Mouse (Mus musculus) kidney, embryonic 16.5 days (tissue): ENCODE data around the gene Erp29. TPM values are rescaled to one million over a fixed set of nuclear protein-coding genes. Genes with fewer than 3 reads are reported as not detected.

Experiments
- ATAC-seq: fragments of 200-750 bp; cut with Nextera tagmentation; 2 replicates; pipeline ENCODE4 v1.8.0; 2017; ENCODE audit warnings: moderate TSS enrichment; ENCODE audit not compliant: low FRiP score, low TSS enrichment
- H3K27ac ChIP-seq: fragments of 300-500 bp; sonication (generic); 2 replicates; pipeline ENCODE4 v1.5.1; 2014; ENCODE audit warnings: low read length
- H3K27me3 ChIP-seq: fragments of 300-500 bp; sonication (generic); 2 replicates; pipeline ENCODE4 v1.6.1; 2014; ENCODE audit warnings: low read length, control low read depth, mixed read lengths; ENCODE audit not compliant: insufficient read depth
- H3K36me3 ChIP-seq: fragments of 300-500 bp; sonication (generic); 2 replicates; pipeline ENCODE4 v1.6.1; 2014; ENCODE audit warnings: low read length, control low read depth, mixed read lengths; ENCODE audit not compliant: insufficient read depth
- H3K4me1 ChIP-seq: fragments of 300-500 bp; sonication (generic); 2 replicates; pipeline ENCODE4 v1.6.1; 2014; ENCODE audit warnings: low read length, control low read depth, mixed read lengths; ENCODE audit not compliant: insufficient read depth
- H3K4me2 ChIP-seq: fragments of 300-500 bp; sonication (generic); replicated peaks from 2 replicates; pipeline ENCODE4 v1.6.1; 2014; ENCODE audit warnings: low read depth, low read length
- H3K4me3 ChIP-seq: fragments of 300-500 bp; sonication (generic); 2 replicates; pipeline ENCODE4 v1.5.1; 2014; ENCODE audit warnings: mild to moderate bottlenecking, low read length
- H3K9ac ChIP-seq: fragments of 300-500 bp; sonication (generic); replicated peaks from 2 replicates; pipeline ENCODE4 v1.6.1; 2014; ENCODE audit warnings: low read length
- H3K9me3 ChIP-seq: fragments of 300-500 bp; sonication (generic); 2 replicates; pipeline ENCODE4 v1.6.1; 2016; ENCODE audit warnings: low read length, control low read depth
- WGBS: fragments of 180-500 bp; shearing (Covaris S2); extraction: QIAGEN DNeasy Blood & Tissue Kit; methylation state at CpG from one replicate; pipeline ENCODE4 v1.1.7; 2014; 5-methylcytosine and 5-hydroxymethylcytosine counted together
- polyA plus RNA-seq: library from polyadenylated mRNA; unstranded; fragments of >200 nt; fragmentation: Nextera tagmentation; extraction: Ambion mirVana; gene quantifications from 2 replicates; pipeline ENCODE4 v1.2.1, GENCODE M21; 2015

Gene Erp29
- polyA plus RNA-seq, 1 experiment from 2014 or later = 208 TPM

- Histone ChIP-seq H3K4me2 (no peak overlapping the region), H3K4me1 (no peaks in the 10 kb centered on the region), H3K9ac (no peak overlapping the region), H3K9me3 (no peaks in the 10 kb centered on the region), H3K27me3 (no peaks in the 10 kb centered on the region), H3K36me3 (peaks cover 90% of the 10 kb centered on the region), H3K27ac (no peak overlapping the region), H3K4me3 (no peak overlapping the region)
- 92% methylated on average over 6 of the region's 6 CpGs for WGBS
- no peak; the same call in 1 of the 2 replicates for ATAC-seq
Observed at GRCm38 (mm10) chr5:121422787-121423186, 29.5 kb downstream of the Erp29 start.

GRCm38 (mm10) chr5:121420721-121421120 lies 31.6 kb downstream of the Erp29 start:
- Histone ChIP-seq H3K9ac (no peak overlapping the region), H3K9me3 (peaks cover 3% of the 10 kb centered on the region; the same call in 1 of the 2 replicates), H3K4me1 (no peaks in the 10 kb centered on the region), H3K36me3 (peaks cover 89% of the 10 kb centered on the region), H3K4me2 (no peak overlapping the region), H3K27ac (no peak overlapping the region), H3K4me3 (no peak overlapping the region), H3K27me3 (no peaks in the 10 kb centered on the region)
- no peak for ATAC-seq
- 90% methylated on average over 9 of the region's 9 CpGs for WGBS

- ATAC-seq = no peak
- peaks cover 52% of the 10 kb centered on the region for H3K36me3 ChIP-seq
- 76% methylated on average over 4 of the region's 4 CpGs for WGBS
Observed at GRCm38 (mm10) chr5:121410975-121411374, 41.3 kb downstream of the Erp29 start.

DNA sequence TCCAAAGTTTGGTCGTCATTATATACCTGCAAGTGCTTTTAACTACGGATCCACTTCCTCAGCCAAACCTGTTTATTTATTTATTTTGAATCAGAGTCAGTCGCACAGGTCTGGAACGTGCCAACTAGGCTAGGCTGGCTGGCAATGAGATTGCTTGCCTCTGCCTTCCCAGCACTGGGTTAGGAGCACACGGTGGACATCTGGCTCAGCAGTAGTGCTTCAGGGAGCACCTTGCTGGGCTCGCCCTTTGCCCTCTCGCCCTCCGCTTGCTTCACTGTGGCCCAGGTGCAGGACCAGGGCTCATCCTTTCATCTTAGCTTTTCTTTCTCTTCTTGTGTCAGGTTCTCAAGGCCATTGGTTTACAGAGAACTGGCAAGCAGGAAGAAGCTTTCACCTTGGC lies 44.5 kb downstream of the Erp29 start:
- H3K27ac ChIP-seq = no peak overlapping the region
- H3K4me2 ChIP-seq = no peak overlapping the region
- ATAC-seq = no peak
- no peak overlapping the region for H3K4me3 ChIP-seq
- H3K36me3 ChIP-seq = peaks cover 30% of the 10 kb centered on the region
- H3K9me3 ChIP-seq = no peaks in the 10 kb centered on the region
- no peaks in the 10 kb centered on the region for H3K27me3 ChIP-seq
- no peak overlapping the region for H3K9ac ChIP-seq
- WGBS = 92% methylated on average over 8 of the region's 8 CpGs
- H3K4me1 ChIP-seq = no peaks in the 10 kb centered on the region

More at GRCm38 (mm10) chr5:121410975-121411374, 41.3 kb downstream of the Erp29 start:
- H3K4me2 ChIP-seq = no peak overlapping the region
- no peaks in the 10 kb centered on the region for H3K9me3 ChIP-seq
- no peaks in the 10 kb centered on the region for H3K4me1 ChIP-seq
- no peak overlapping the region for H3K27ac ChIP-seq
- no peak overlapping the region for H3K4me3 ChIP-seq
- no peak overlapping the region for H3K9ac ChIP-seq
- no peaks in the 10 kb centered on the region for H3K27me3 ChIP-seq

GRCm38 (mm10) chr5:121400849-121401248 lies 51.5 kb downstream of the Erp29 start:
- no peak for ATAC-seq
- H3K4me3 ChIP-seq = no peak overlapping the region
- no peak overlapping the region for H3K27ac ChIP-seq
- no peaks in the 10 kb centered on the region for H3K27me3 ChIP-seq
- H3K9ac ChIP-seq = no peak overlapping the region
- H3K9me3 ChIP-seq = no peaks in the 10 kb centered on the region
- H3K36me3 ChIP-seq = peaks cover 5% of the 10 kb centered on the region; the same call in 1 of the 2 replicates
- H3K4me2 ChIP-seq = no peak overlapping the region
- peaks cover 25% of the 10 kb centered on the region for H3K4me1 ChIP-seq
- 81% methylated on average over 5 of the region's 5 CpGs for WGBS

DNA sequence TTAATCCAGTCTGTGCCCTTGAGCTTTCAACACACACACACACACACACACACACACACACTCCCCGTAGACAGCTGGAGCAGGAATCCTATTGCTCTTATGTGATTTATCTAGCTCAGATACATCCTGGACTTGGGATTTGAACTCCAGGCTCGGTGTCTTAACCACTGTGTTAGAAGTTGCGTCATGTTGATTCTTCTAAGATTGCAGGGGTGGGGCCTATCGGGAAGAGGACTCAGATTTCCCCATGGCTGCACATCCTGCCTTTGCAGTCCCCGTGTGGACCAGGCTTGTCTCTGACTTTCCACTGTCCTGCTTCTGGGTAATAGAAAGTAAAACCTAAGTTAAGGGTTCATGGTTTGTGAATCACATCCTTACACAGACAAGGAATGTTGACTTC lies 52.2 kb downstream of the Erp29 start:
- Histone ChIP-seq H3K9ac (no peak overlapping the region), H3K4me3 (no peak overlapping the region), H3K9me3 (no peaks in the 10 kb centered on the region), H3K27me3 (no peaks in the 10 kb centered on the region), H3K4me2 (no peak overlapping the region), H3K27ac (no peak overlapping the region), H3K4me1 (peaks cover 25% of the 10 kb centered on the region), H3K36me3 (peaks cover 5% of the 10 kb centered on the region; the same call in 1 of the 2 replicates)
- 40% methylated on average over 5 of the region's 5 CpGs for WGBS
- no peak for ATAC-seq

- Histone ChIP-seq H3K27me3 (no peaks in the 10 kb centered on the region), H3K9ac (no peak overlapping the region), H3K4me2 (no peak overlapping the region; the same call in 1 of the 2 replicates), H3K9me3 (no peaks in the 10 kb centered on the region), H3K4me3 (no peak overlapping the region), H3K4me1 (peaks cover 25% of the 10 kb centered on the region), H3K27ac (no peak overlapping the region), H3K36me3 (peaks cover 5% of the 10 kb centered on the region; the same call in 1 of the 2 replicates)
- no peak for ATAC-seq
- WGBS = 83% methylated on average over 5 of the region's 5 CpGs
Observed at GRCm38 (mm10) chr5:121399540-121399939, 52.8 kb downstream of the Erp29 start.

DNA sequence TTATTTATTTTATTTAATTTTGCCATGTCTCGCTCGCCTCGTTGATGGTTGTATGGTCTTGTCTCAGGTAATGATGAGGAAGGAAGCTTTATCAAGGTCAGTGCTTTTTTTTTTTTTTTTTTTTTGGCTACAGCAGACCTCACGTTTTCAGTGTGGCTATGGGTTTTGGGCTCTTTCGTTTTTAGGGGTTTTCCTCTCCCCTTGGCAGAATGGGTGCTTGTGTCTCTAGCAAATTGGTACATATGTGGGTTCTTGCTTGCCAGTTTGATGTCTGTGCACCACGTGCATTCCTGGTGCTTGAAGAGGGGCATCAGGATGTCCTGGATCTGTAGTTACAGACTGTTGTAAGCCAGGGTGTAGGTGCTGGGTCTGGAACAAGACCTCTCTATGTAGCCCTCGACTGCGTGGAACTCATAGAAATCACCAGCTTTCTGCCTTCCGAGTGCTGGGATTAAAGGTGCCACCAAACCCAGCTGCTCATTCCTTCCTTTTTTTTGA lies 53.3 kb downstream of the Erp29 start:
- ATAC-seq = no peak
- WGBS = 47% methylated on average over 9 of the region's 9 CpGs
- Histone ChIP-seq H3K9me3 (no peaks in the 10 kb centered on the region), H3K36me3 (peaks cover 5% of the 10 kb centered on the region; the same call in 1 of the 2 replicates), H3K27ac (no peak overlapping the region), H3K9ac (peak overlapping the region; percentile 81), H3K4me3 (peak overlapping the region; percentile 70), H3K27me3 (no peaks in the 10 kb centered on the region), H3K4me2 (peak overlapping the region; percentile 92), H3K4me1 (peaks cover 25% of the 10 kb centered on the region)

DNA sequence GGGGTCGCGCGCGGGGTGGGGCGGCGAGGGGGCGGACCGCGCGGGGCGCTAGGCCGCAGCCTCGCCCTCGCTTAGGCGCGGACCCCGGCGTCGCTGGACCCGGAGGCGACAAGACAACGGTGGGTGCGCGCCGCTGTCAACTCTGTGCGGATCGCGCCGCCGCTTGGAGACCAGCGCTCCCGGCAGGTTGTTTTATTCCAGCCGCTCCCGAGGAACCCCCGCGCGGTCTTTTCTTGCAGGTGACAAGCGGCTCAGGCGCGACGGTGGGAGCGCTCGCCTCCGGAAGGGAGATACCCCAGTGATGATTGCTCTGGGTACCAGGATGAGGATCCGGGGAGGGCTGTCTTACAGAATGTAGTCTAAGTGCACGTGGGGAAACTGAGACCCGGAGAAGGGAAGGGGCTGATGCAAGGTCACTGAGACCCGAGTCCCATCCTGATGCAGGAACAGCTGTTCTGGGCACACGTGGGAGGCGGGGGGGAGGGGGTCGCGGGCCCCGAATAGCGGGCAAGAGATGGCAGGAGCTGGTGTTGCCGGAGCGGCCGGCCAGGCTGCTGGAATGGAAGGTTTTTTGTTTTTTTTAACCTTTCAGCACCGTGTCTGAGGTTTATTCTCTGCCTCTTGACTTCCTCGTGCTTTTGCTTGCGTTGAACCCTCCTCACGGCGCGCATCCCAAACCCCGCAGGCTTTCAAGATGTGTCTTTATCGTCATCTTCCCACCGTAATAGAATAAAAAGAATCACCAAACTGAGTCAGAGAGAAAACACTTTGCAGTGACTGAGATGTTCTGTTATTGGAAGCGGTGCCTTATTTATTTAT lies 54.0 kb downstream of the Erp29 start:
- Histone ChIP-seq H3K4me2 (peak overlapping the region; percentile 92), H3K27ac (peak overlapping the region; percentile 27; the same call in 1 of the 2 replicates), H3K27me3 (no peaks in the 10 kb centered on the region), H3K4me1 (peaks cover 25% of the 10 kb centered on the region), H3K9ac (peak overlapping the region; percentile 81), H3K9me3 (no peaks in the 10 kb centered on the region), H3K4me3 (peak overlapping the region; percentile 70), H3K36me3 (peaks cover 5% of the 10 kb centered on the region; the same call in 1 of the 2 replicates)
- peak; percentile 70 for ATAC-seq
- WGBS = 1% methylated on average over 66 of the region's 67 CpGs
